Mouse (Mus musculus): ENCODE measurements around the gene Tpst1. TPM values are rescaled to one million over a fixed set of nuclear protein-coding genes. Genes with fewer than 3 reads are reported as not detected.
"Not testable (repeated sequence)": the region's sequence is repeated elsewhere in the genome, so short reads cannot be mapped to it uniquely, and the experiment has no call there.

The Tpst1 gene
- polyA plus RNA-seq (2014; fragmentation: Nextera tagmentation; extraction: Ambion mirVana) = 68.4 and 70.0 TPM in 2 replicates

GRCm38 (mm10) chr5:130073026-130073425 is at the start of gene Tpst1:
TSS of gene Tpst1 (plus strand) at chr5:130073326.
- no peak within 1 kb of the TSS for H3K4me2 ChIP-seq (ENCODE audit: low read length)
- no peaks in the 10 kb centered on the region for H3K4me1 ChIP-seq (replicated peaks; ENCODE audit: control insufficient read depth, insufficient read depth, low read length)
- no peaks in the 10 kb centered on the region for H3K36me3 ChIP-seq (ENCODE audit: control insufficient read depth, insufficient read depth, low read length)
- DNase-seq (ENCODE audit: low spot score) = no peak
- no peak for ATAC-seq (replicated peaks; ENCODE audit: low FRiP score, low TSS enrichment, low read depth)
- no peaks in the 10 kb centered on the region for H3K27me3 ChIP-seq (replicated peaks; ENCODE audit: control insufficient read depth, insufficient read depth, low read length)
- H3K27ac ChIP-seq (ENCODE audit: low read depth) = no peak within 1 kb of the TSS
- 89% methylated on average over 6 of the region's 6 CpGs for WGBS
- no peak within 1 kb of the TSS for H3K4me3 ChIP-seq (ENCODE audit: low read depth, low read length)
- no peaks in the 10 kb centered on the region for H3K9me3 ChIP-seq (ENCODE audit: control insufficient read depth, low read length)
- H3K9ac ChIP-seq (ENCODE audit: low read length) = no peak within 1 kb of the TSS

- WGBS = under 1% methylated on average over 32 of the region's 32 CpGs
- H3K4me3 ChIP-seq (ENCODE audit: low read depth, low read length) = peak overlapping the region; percentile 53
- DNase-seq (ENCODE audit: low spot score) (peak; percentile 95), ATAC-seq (replicated peaks; ENCODE audit: low FRiP score, low TSS enrichment, low read depth) (peak; percentile 90)
- peak overlapping the region; percentile 74 for H3K4me2 ChIP-seq (ENCODE audit: low read length)
- H3K9ac ChIP-seq (ENCODE audit: low read length) = peak overlapping the region; percentile 39
- no peaks in the 10 kb centered on the region for H3K36me3 ChIP-seq (ENCODE audit: control insufficient read depth, insufficient read depth, low read length)
- H3K27ac ChIP-seq (ENCODE audit: low read depth) = peak overlapping the region; percentile 58
- no peaks in the 10 kb centered on the region for H3K27me3 ChIP-seq (replicated peaks; ENCODE audit: control insufficient read depth, insufficient read depth, low read length)
- peaks cover 6% of the 10 kb centered on the region; the same call in 1 of the 2 replicates for H3K4me1 ChIP-seq (replicated peaks; ENCODE audit: control insufficient read depth, insufficient read depth, low read length)
- H3K9me3 ChIP-seq (ENCODE audit: control insufficient read depth, low read length) = no peaks in the 10 kb centered on the region
Measured at GRCm38 (mm10) chr5:130023767-130024539, 49.2 kb upstream of the Tpst1 start.

GRCm38 (mm10) chr5:130027134-130027533 is 46.0 kb upstream of the Tpst1 start:
- no peak overlapping the region for H3K27ac ChIP-seq (ENCODE audit: low read depth)
- H3K27me3 ChIP-seq (replicated peaks; ENCODE audit: control insufficient read depth, insufficient read depth, low read length) = no peaks in the 10 kb centered on the region
- H3K9me3 ChIP-seq (ENCODE audit: control insufficient read depth, low read length) = no peaks in the 10 kb centered on the region
- no peak overlapping the region for H3K9ac ChIP-seq (ENCODE audit: low read length)
- no peaks in the 10 kb centered on the region for H3K36me3 ChIP-seq (ENCODE audit: control insufficient read depth, insufficient read depth, low read length)
- H3K4me3 ChIP-seq (ENCODE audit: low read depth, low read length) = no peak overlapping the region
- no peak for DNase-seq (ENCODE audit: low spot score)
- WGBS = 63% methylated on average over 5 of the region's 5 CpGs
- peaks cover 2% of the 10 kb centered on the region; the same call in 1 of the 2 replicates for H3K4me1 ChIP-seq (replicated peaks; ENCODE audit: control insufficient read depth, insufficient read depth, low read length)
- H3K4me2 ChIP-seq (ENCODE audit: low read length) = no peak overlapping the region
- ATAC-seq (replicated peaks; ENCODE audit: low FRiP score, low TSS enrichment, low read depth) = no peak

GRCm38 (mm10) chr5:130027696-130028095 is 45.4 kb upstream of the Tpst1 start:
- Histone ChIP-seq H3K4me1 (replicated peaks; ENCODE audit: control insufficient read depth, insufficient read depth, low read length) (peaks cover 2% of the 10 kb centered on the region; the same call in 1 of the 2 replicates), H3K9ac (ENCODE audit: low read length) (no peak overlapping the region), H3K27me3 (replicated peaks; ENCODE audit: control insufficient read depth, insufficient read depth, low read length) (no peaks in the 10 kb centered on the region), H3K4me2 (ENCODE audit: low read length) (no peak overlapping the region), H3K4me3 (ENCODE audit: low read depth, low read length) (no peak overlapping the region), H3K27ac (ENCODE audit: low read depth) (no peak overlapping the region), H3K9me3 (ENCODE audit: control insufficient read depth, low read length) (no peaks in the 10 kb centered on the region), H3K36me3 (ENCODE audit: control insufficient read depth, insufficient read depth, low read length) (no peaks in the 10 kb centered on the region)
- DNase-seq (ENCODE audit: low spot score) (no peak), ATAC-seq (replicated peaks; ENCODE audit: low FRiP score, low TSS enrichment, low read depth) (no peak)
- whole genome bisulfite sequencing = 76% methylated on average over 7 of the region's 7 CpGs

GRCm38 (mm10) chr5:130029142-130029897 is 43.8 kb upstream of the Tpst1 start, which contains the start of the genes Asl and Crcp:
TSS of gene Asl (minus strand) at chr5:130029247.
TSS of gene Crcp (plus strand) at chr5:130029290.
- WGBS = 2% methylated on average over 51 of the region's 51 CpGs
- peak; percentile 85 for ATAC-seq (replicated peaks; ENCODE audit: low FRiP score, low TSS enrichment, low read depth)

GRCm38 (mm10) chr5:130031410-130032390 is 41.4 kb upstream of the Tpst1 start:
- Histone ChIP-seq H3K4me1 (replicated peaks; ENCODE audit: control insufficient read depth, insufficient read depth, low read length) (no peaks in the 10 kb centered on the region; the same call in 1 of the 2 replicates), H3K36me3 (ENCODE audit: control insufficient read depth, insufficient read depth, low read length) (peaks cover 9% of the 10 kb centered on the region; the same call in 1 of the 2 replicates), H3K9me3 (ENCODE audit: control insufficient read depth, low read length) (no peaks in the 10 kb centered on the region), H3K27ac (ENCODE audit: low read depth) (no peak overlapping the region), H3K4me2 (ENCODE audit: low read length) (no peak overlapping the region), H3K27me3 (replicated peaks; ENCODE audit: control insufficient read depth, insufficient read depth, low read length) (no peaks in the 10 kb centered on the region), H3K9ac (ENCODE audit: low read length) (no peak overlapping the region), H3K4me3 (ENCODE audit: low read depth, low read length) (no peak overlapping the region)
- WGBS = 89% methylated on average over 19 of the region's 19 CpGs
- ATAC-seq (replicated peaks; ENCODE audit: low FRiP score, low TSS enrichment, low read depth) (no peak), DNase-seq (ENCODE audit: low spot score) (no peak)

More at GRCm38 (mm10) chr5:130029142-130029897, 43.8 kb upstream of the Tpst1 start, which contains the start of the genes Asl and Crcp:
- Histone ChIP-seq H3K4me2 (ENCODE audit: low read length) (peak within 1 kb of the TSS; percentile 90), H3K9me3 (ENCODE audit: control insufficient read depth, low read length) (no peaks in the 10 kb centered on the region), H3K27ac (ENCODE audit: low read depth) (peak within 1 kb of the TSS; percentile 86), H3K4me3 (ENCODE audit: low read depth, low read length) (peak within 1 kb of the TSS; percentile 62), H3K27me3 (replicated peaks; ENCODE audit: control insufficient read depth, insufficient read depth, low read length) (no peaks in the 10 kb centered on the region), H3K9ac (ENCODE audit: low read length) (peak within 1 kb of the TSS; percentile 61), H3K4me1 (replicated peaks; ENCODE audit: control insufficient read depth, insufficient read depth, low read length) (no peaks in the 10 kb centered on the region; the same call in 1 of the 2 replicates), H3K36me3 (ENCODE audit: control insufficient read depth, insufficient read depth, low read length) (no peaks in the 10 kb centered on the region)
- DNase-seq (ENCODE audit: low spot score) = peak; percentile 91

GRCm38 (mm10) chr5:130033869-130034268 is 39.3 kb upstream of the Tpst1 start:
- 71% methylated on average over 2 of the region's 2 CpGs for WGBS
- Histone ChIP-seq H3K4me3 (ENCODE audit: low read depth, low read length) (no peak overlapping the region), H3K9ac (ENCODE audit: low read length) (no peak overlapping the region), H3K36me3 (ENCODE audit: control insufficient read depth, insufficient read depth, low read length) (peaks cover 22% of the 10 kb centered on the region; the same call in 1 of the 2 replicates), H3K4me2 (ENCODE audit: low read length) (no peak overlapping the region), H3K4me1 (replicated peaks; ENCODE audit: control insufficient read depth, insufficient read depth, low read length) (no peaks in the 10 kb centered on the region; the same call in 1 of the 2 replicates), H3K9me3 (ENCODE audit: control insufficient read depth, low read length) (no peaks in the 10 kb centered on the region), H3K27ac (ENCODE audit: low read depth) (no peak overlapping the region), H3K27me3 (replicated peaks; ENCODE audit: control insufficient read depth, insufficient read depth, low read length) (no peaks in the 10 kb centered on the region)
- DNase-seq (ENCODE audit: low spot score) (no peak), ATAC-seq (replicated peaks; ENCODE audit: low FRiP score, low TSS enrichment, low read depth) (no peak)

- H3K27ac ChIP-seq (ENCODE audit: low read depth); DNase-seq (ENCODE audit: low spot score); H3K9ac ChIP-seq (ENCODE audit: low read length); H3K4me2 ChIP-seq (ENCODE audit: low read length); H3K4me1 ChIP-seq (replicated peaks; ENCODE audit: control insufficient read depth, insufficient read depth, low read length); H3K9me3 ChIP-seq (ENCODE audit: control insufficient read depth, low read length); H3K4me3 ChIP-seq (ENCODE audit: low read depth, low read length); ATAC-seq (replicated peaks; ENCODE audit: low FRiP score, low TSS enrichment, low read depth); H3K27me3 ChIP-seq (replicated peaks; ENCODE audit: control insufficient read depth, insufficient read depth, low read length): not testable (repeated sequence)
- peaks cover 40% of the 10 kb centered on the region for H3K36me3 ChIP-seq (ENCODE audit: control insufficient read depth, insufficient read depth, low read length)
- 73% methylated on average over 2 of the region's 2 CpGs for WGBS
Measured at GRCm38 (mm10) chr5:130036300-130036699, 36.8 kb upstream of the Tpst1 start.

Measured in intestine, embryonic 14.5 days (tissue).